Mouse (Mus musculus): ENCODE measurements at regions not wholly inside any gene's neighbourhood (a gene's known extent, or its start where the extent isn't known, plus 50 kb on each side); places are given as distances from the start of the nearest gene placed in this dataset.

DNA sequence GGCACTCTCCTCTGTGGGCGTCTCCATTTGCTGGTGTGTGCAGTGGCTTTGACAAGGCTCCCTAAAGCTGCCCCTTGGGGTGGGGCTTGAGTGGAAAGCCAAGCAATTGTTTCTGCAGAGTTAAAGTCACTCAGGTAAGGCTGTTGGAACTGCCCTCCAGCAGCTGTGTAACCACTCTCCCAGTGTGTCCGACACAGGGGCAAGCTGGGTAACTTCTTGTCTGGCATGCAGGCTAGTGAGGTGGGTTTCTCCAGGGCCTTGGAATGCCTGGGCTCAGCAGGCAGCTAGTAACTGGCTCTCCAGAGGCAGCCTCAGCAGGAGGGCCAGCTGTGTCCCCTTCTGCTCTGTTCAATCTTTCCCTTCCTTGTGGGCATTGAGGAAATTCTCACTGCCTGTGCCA, 199.5 kb upstream of the Gas1 start:
- H3K27ac ChIP-seq (ENCODE audit: low read length): no peak overlapping the region
- no peak overlapping the region for H3K9ac ChIP-seq (replicated peaks; ENCODE audit: low read depth, low read length)
- H3K36me3 ChIP-seq (ENCODE audit: control insufficient read depth, insufficient read depth): no peaks in the 10 kb centered on the region
- no peaks in the 10 kb centered on the region for H3K4me1 ChIP-seq (replicated peaks; ENCODE audit: control insufficient read depth, insufficient read depth, low read length)
- ATAC-seq: no peak
- H3K27me3 ChIP-seq (replicated peaks; ENCODE audit: control insufficient read depth, insufficient read depth, low read length): no peaks in the 10 kb centered on the region
- no peaks in the 10 kb centered on the region for H3K9me3 ChIP-seq (ENCODE audit: control insufficient read depth, low read length)
- H3K4me3 ChIP-seq (replicated peaks; ENCODE audit: low read length): no peak overlapping the region
- WGBS: 65% methylated on average over 2 of the region's 2 CpGs
- no peak overlapping the region for H3K4me2 ChIP-seq (ENCODE audit: low read length)

DNA sequence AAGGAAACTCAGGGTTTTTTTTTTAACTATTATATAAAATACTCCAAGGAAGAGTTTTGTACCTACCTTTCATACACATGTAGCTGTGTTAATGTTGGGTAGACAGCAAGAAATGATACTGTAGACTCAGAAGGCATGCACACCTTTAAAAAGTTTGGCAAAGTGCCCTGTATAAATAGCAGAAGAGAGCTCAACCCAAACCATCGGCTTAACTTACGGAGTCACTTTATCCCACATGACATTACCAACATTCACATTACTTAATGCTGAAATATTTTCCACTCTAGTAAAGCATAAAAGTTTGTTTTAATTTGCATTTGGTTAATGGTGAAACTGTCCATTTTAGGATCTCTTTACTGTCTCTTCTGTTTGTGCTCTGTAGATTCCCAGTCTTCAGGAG, 205.7 kb upstream of the Gas1 start:
- H3K4me3 ChIP-seq (replicated peaks; ENCODE audit: low read length): no peak overlapping the region
- no peak overlapping the region for H3K27ac ChIP-seq (ENCODE audit: low read length)
- 94% methylated on average over 2 of the region's 2 CpGs for WGBS
- no peaks in the 10 kb centered on the region for H3K4me1 ChIP-seq (replicated peaks; ENCODE audit: control insufficient read depth, insufficient read depth, low read length)
- no peak for ATAC-seq
- H3K27me3 ChIP-seq (replicated peaks; ENCODE audit: control insufficient read depth, insufficient read depth, low read length): no peaks in the 10 kb centered on the region
- 0 out of 2 replicates have a peak, but pooled peaks cover 2% of the 10 kb centered on the region for H3K9me3 ChIP-seq (ENCODE audit: control insufficient read depth, low read length)
- H3K9ac ChIP-seq (replicated peaks; ENCODE audit: low read depth, low read length): no peak overlapping the region
- H3K36me3 ChIP-seq (ENCODE audit: control insufficient read depth, insufficient read depth): no peaks in the 10 kb centered on the region
- no peak overlapping the region for H3K4me2 ChIP-seq (ENCODE audit: low read length)

DNA sequence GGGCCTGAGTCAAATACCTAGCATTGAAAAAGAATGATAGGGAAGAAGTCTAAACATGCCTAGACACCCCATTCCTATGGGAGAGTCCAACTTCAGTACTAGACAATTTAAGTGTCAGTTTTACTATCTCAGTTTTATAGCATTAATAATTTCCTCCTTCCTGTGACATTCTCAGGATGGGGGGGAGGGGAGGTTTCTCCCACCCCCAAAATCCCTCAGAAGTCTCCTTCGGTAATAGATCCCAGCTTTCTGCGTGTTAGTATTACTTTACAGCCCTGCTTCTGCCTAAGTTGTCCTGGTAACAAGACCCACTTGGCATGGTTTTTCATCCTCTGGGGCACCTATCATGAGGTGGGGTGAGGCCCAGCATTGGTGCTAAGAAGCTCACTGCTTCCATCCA, 202.9 kb upstream of the Dapk1 start:
- Histone ChIP-seq H3K27me3 (replicated peaks; ENCODE audit: control insufficient read depth, insufficient read depth, low read length) (no peaks in the 10 kb centered on the region), H3K36me3 (ENCODE audit: control insufficient read depth, insufficient read depth) (no peaks in the 10 kb centered on the region), H3K9me3 (ENCODE audit: control insufficient read depth, low read length) (no peaks in the 10 kb centered on the region), H3K4me1 (replicated peaks; ENCODE audit: control insufficient read depth, insufficient read depth, low read length) (no peaks in the 10 kb centered on the region), H3K9ac (replicated peaks; ENCODE audit: low read depth, low read length) (no peak overlapping the region), H3K4me3 (replicated peaks; ENCODE audit: low read length) (no peak overlapping the region), H3K4me2 (ENCODE audit: low read length) (no peak overlapping the region), H3K27ac (ENCODE audit: low read length) (no peak overlapping the region)
- no peak for ATAC-seq
- 94% methylated on average over 2 of the region's 2 CpGs for WGBS

DNA sequence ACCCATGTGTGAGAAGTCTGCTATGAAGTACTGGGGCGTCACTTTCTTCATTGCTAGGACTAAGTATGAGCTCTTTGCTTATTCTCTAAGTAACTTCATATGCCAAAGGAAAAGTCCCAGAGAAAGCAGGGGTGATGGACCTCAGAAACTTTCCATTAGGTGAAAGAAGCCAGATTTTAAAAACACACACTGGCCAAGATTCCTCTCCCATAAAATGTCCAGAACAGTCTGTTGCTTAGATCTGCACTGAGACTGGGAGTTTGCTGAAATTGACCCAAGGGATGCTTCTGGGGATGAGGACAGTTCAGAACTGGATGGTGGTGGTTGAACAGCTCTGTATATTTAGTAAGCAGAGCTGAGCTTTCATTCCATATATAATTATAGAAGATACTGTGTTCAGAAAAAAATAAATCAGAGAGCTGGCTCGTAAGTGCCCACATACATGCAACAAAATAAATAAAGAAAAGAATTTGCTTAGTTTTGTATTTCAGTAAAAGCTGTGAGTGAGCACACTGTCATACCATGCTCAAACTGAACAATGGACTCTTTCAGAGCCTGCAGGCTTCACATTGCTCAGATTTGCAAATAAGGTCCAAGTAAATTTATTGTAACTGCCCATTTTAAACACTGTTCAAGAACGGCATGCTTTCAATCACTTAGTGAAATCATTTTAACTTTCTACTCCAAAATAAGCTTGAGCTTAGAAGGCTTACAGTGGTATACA, 200.8 kb upstream of the Dapk1 start:
- Histone ChIP-seq H3K27ac (ENCODE audit: low read length) (no peak overlapping the region), H3K27me3 (replicated peaks; ENCODE audit: control insufficient read depth, insufficient read depth, low read length) (no peaks in the 10 kb centered on the region), H3K9me3 (ENCODE audit: control insufficient read depth, low read length) (no peaks in the 10 kb centered on the region), H3K4me1 (replicated peaks; ENCODE audit: control insufficient read depth, insufficient read depth, low read length) (no peaks in the 10 kb centered on the region), H3K9ac (replicated peaks; ENCODE audit: low read depth, low read length) (no peak overlapping the region), H3K4me2 (ENCODE audit: low read length) (no peak overlapping the region), H3K36me3 (ENCODE audit: control insufficient read depth, insufficient read depth) (no peaks in the 10 kb centered on the region), H3K4me3 (replicated peaks; ENCODE audit: low read length) (no peak overlapping the region)
- 61% methylated on average over 3 of the region's 3 CpGs for WGBS
- no peak for ATAC-seq

DNA sequence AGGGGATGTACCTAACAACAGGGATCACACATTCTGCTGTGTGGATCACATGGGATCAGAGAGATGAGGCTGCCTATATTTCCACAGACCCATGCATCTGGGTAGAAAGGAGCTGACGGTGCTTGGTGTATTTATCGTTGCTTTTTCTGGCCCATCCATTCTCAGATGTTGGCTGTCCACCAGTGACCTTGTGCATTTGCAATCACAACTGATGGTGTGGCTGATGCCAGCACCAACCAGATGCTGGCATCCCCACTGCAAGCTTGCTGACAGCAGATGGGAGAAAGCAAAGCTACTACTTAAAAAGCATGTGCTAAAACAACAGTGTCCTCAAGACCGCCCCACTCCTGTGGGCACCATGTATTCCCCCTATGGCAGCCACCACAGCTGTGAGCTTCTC, 198.3 kb upstream of the Dapk1 start:
- Histone ChIP-seq H3K4me3 (replicated peaks; ENCODE audit: low read length) (no peak overlapping the region), H3K27ac (ENCODE audit: low read length) (no peak overlapping the region), H3K4me1 (replicated peaks; ENCODE audit: control insufficient read depth, insufficient read depth, low read length) (no peaks in the 10 kb centered on the region), H3K9ac (replicated peaks; ENCODE audit: low read depth, low read length) (no peak overlapping the region), H3K36me3 (ENCODE audit: control insufficient read depth, insufficient read depth) (no peaks in the 10 kb centered on the region), H3K27me3 (replicated peaks; ENCODE audit: control insufficient read depth, insufficient read depth, low read length) (no peaks in the 10 kb centered on the region), H3K9me3 (ENCODE audit: control insufficient read depth, low read length) (no peaks in the 10 kb centered on the region), H3K4me2 (ENCODE audit: low read length) (no peak overlapping the region)
- no peak for ATAC-seq
- WGBS: 94% methylated on average over 3 of the region's 3 CpGs

DNA sequence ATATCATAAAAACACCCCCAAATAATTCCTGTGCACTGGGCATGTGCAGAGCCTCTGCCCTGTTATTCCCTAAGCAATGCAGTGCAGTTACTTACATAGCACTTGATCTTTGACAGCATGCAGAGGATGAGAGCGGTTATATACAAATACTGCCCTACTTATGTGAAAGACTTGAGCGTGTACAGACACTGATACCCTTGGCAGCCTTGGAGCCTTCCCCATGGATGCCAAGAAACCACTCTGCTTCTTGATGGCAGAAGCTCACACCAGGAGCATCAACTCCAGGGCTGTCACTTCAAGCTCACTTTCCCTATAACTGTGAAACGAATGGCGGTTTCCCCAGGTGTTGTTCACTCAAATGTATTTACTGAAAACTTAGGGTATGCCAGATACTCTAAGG, 194.4 kb upstream of the Dapk1 start:
- ATAC-seq: no peak
- H3K4me3 ChIP-seq (replicated peaks; ENCODE audit: low read length): no peak overlapping the region
- 88% methylated on average over 4 of the region's 4 CpGs for WGBS
- no peaks in the 10 kb centered on the region for H3K27me3 ChIP-seq (replicated peaks; ENCODE audit: control insufficient read depth, insufficient read depth, low read length)
- H3K9ac ChIP-seq (replicated peaks; ENCODE audit: low read depth, low read length): no peak overlapping the region
- H3K9me3 ChIP-seq (ENCODE audit: control insufficient read depth, low read length): no peaks in the 10 kb centered on the region
- no peaks in the 10 kb centered on the region for H3K36me3 ChIP-seq (ENCODE audit: control insufficient read depth, insufficient read depth)
- no peaks in the 10 kb centered on the region for H3K4me1 ChIP-seq (replicated peaks; ENCODE audit: control insufficient read depth, insufficient read depth, low read length)
- H3K27ac ChIP-seq (ENCODE audit: low read length): no peak overlapping the region
- H3K4me2 ChIP-seq (ENCODE audit: low read length): no peak overlapping the region

DNA sequence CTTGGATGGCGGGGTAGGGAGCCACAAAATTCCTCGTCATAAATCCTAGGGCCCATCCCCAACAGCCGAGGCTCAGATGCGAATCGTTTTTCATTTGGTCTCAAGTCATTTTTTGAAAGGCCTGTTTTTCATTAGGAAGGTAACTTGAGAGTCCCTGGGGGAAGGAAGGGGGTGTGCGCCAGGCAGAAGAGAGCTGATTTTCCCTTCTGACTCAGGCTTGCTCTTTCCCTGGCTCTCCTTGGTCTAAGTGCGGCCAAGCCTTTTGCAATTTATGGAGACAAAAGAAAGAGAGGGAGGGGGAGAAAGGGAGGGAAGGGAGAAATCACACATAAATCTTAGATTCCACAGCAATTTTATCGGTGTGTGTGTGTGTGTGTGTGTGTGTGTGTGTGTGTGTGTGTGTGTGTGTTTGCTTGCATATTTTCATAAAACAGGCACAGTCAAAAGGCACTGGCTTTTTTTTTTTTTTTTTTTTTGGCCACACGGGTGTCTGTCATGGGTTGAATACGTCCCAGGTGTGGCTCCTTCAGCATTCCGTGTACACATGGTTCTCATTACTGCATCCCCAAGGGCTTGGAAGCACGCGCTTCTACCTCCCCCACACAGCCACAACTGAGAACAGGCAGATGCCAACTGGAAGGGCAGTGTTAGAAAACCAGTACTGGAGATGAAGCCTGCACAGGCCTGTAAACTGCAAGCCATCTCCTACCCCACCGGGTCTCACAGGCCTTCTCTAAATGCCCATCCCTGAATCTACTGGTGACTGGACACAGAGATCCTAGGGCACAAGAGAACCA, 191.8 kb upstream of the Dapk1 start:
- Histone ChIP-seq H3K4me1 (replicated peaks; ENCODE audit: control insufficient read depth, insufficient read depth, low read length) (no peaks in the 10 kb centered on the region), H3K9ac (replicated peaks; ENCODE audit: low read depth, low read length) (no peak overlapping the region), H3K4me2 (ENCODE audit: low read length) (no peak overlapping the region), H3K27me3 (replicated peaks; ENCODE audit: control insufficient read depth, insufficient read depth, low read length) (no peaks in the 10 kb centered on the region), H3K36me3 (ENCODE audit: control insufficient read depth, insufficient read depth) (no peaks in the 10 kb centered on the region), H3K27ac (ENCODE audit: low read length) (no peak overlapping the region), H3K4me3 (replicated peaks; ENCODE audit: low read length) (no peak overlapping the region), H3K9me3 (ENCODE audit: control insufficient read depth, low read length) (no peaks in the 10 kb centered on the region)
- WGBS: 73% methylated on average over 14 of the region's 14 CpGs
- ATAC-seq: no peak

DNA sequence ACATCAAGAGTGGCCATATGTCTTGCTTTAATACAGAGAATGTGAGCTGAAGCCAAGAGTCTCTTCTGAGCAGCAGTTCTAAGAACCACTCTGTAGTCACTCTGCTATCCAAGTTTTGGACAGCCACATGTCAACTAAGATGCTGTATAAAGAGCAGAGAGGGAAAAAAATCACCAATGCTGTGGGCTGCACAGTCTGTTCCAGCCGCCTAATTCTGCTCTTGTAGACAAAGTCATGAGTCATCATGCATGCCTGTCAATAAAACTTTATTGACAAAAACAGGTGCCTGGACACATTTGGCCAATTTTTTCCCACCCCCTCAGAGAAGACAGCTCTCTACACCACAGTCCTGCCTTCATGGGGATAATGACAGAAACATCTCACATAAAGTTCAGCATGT, 185.7 kb upstream of the Dapk1 start:
- Histone ChIP-seq H3K9me3 (ENCODE audit: control insufficient read depth, low read length) (no peaks in the 10 kb centered on the region), H3K9ac (replicated peaks; ENCODE audit: low read depth, low read length) (no peak overlapping the region), H3K27ac (ENCODE audit: low read length) (no peak overlapping the region), H3K4me2 (ENCODE audit: low read length) (no peak overlapping the region), H3K4me3 (replicated peaks; ENCODE audit: low read length) (no peak overlapping the region), H3K36me3 (ENCODE audit: control insufficient read depth, insufficient read depth) (no peaks in the 10 kb centered on the region), H3K27me3 (replicated peaks; ENCODE audit: control insufficient read depth, insufficient read depth, low read length) (no peaks in the 10 kb centered on the region), H3K4me1 (replicated peaks; ENCODE audit: control insufficient read depth, insufficient read depth, low read length) (no peaks in the 10 kb centered on the region)
- WGBS: 82% methylated on average over 1 of the region's 1 CpGs
- no peak for ATAC-seq

DNA sequence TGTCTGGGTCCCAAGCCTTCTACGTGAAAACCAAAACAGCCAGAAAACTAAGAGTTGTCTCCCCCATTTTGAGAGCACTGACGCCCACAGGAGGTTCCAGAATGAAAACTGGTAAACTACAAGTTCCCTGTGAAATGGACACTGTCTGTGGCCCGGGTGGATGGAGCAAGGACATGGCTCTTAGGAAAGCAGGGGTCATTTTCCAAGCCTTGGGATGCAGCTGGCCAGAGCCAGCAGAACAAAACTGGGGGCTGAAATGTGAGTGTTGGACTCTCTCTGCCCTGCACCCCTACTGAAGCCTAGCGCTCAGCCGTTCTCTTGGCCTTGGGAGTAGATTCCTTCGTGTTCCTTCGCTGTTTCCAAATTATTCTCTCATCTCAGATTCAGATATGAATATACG, 184.7 kb upstream of the Dapk1 start:
- Histone ChIP-seq H3K9me3 (ENCODE audit: control insufficient read depth, low read length) (no peaks in the 10 kb centered on the region), H3K9ac (replicated peaks; ENCODE audit: low read depth, low read length) (no peak overlapping the region), H3K27me3 (replicated peaks; ENCODE audit: control insufficient read depth, insufficient read depth, low read length) (no peaks in the 10 kb centered on the region), H3K4me1 (replicated peaks; ENCODE audit: control insufficient read depth, insufficient read depth, low read length) (no peaks in the 10 kb centered on the region), H3K36me3 (ENCODE audit: control insufficient read depth, insufficient read depth) (no peaks in the 10 kb centered on the region), H3K4me2 (ENCODE audit: low read length) (no peak overlapping the region), H3K27ac (ENCODE audit: low read length) (no peak overlapping the region), H3K4me3 (replicated peaks; ENCODE audit: low read length) (no peak overlapping the region)
- 89% methylated on average over 8 of the region's 8 CpGs for WGBS
- no peak for ATAC-seq

Measured in forebrain, embryonic 16.5 days (tissue).